Mouse (Mus musculus): Measurements from ENCODE around the gene Faf1. TPM values are rescaled to one million over a fixed set of nuclear protein-coding genes. Genes with fewer than 3 reads are reported as not detected.

Gene Faf1
- polyA plus RNA-seq, 1 experiment from 2014 or later: 30.3 TPM

- TF ChIP-seq CTCF (IDR thresholded peaks at IDR 0.05; ENCODE audit: low read depth): no peak
- Histone ChIP-seq H3K4me1 (ENCODE audit: insufficient read depth) (no peaks in the 10 kb centered on the region), H3K27ac (ENCODE audit: low read depth) (no peak overlapping the region), H3K9ac (no peak overlapping the region), H3K36me3 (ENCODE audit: insufficient read depth) (no peaks in the 10 kb centered on the region), H3K4me2 (no peak overlapping the region), H3K27me3 (ENCODE audit: insufficient read depth, low read length) (no peaks in the 10 kb centered on the region), H3K9me3 (ENCODE audit: low read depth, low read length) (no peaks in the 10 kb centered on the region), H3K4me3 (ENCODE audit: low read depth, low read length) (no peak overlapping the region)
- DNase-seq: no peak
- WGBS: 52% methylated on average over 2 of the region's 2 CpGs
- no peak for ATAC-seq (ENCODE audit: insufficient read depth)
Observed at GRCm38 (mm10) chr4:109901076-109901475, 224.7 kb downstream of the Faf1 start.

- no peak for ATAC-seq (ENCODE audit: insufficient read depth)
- Histone ChIP-seq H3K4me2 (no peak overlapping the region), H3K36me3 (ENCODE audit: insufficient read depth) (no peaks in the 10 kb centered on the region), H3K9me3 (ENCODE audit: low read depth, low read length) (no peaks in the 10 kb centered on the region), H3K9ac (no peak overlapping the region), H3K27me3 (ENCODE audit: insufficient read depth, low read length) (no peaks in the 10 kb centered on the region), H3K27ac (ENCODE audit: low read depth) (no peak overlapping the region), H3K4me3 (ENCODE audit: low read depth, low read length) (no peak overlapping the region), H3K4me1 (ENCODE audit: insufficient read depth) (no peaks in the 10 kb centered on the region)
- DNase-seq: no peak
- TF ChIP-seq CTCF (IDR thresholded peaks at IDR 0.05; ENCODE audit: low read depth): no peak
- WGBS: 96% methylated on average over 3 of the region's 3 CpGs
Observed at GRCm38 (mm10) chr4:109904487-109904886, 228.1 kb downstream of the Faf1 start.

GRCm38 (mm10) chr4:109929058-109929457, 252.7 kb downstream of the Faf1 start:
- WGBS: 74% methylated on average over 1 of the region's 1 CpGs
- Histone ChIP-seq H3K27me3 (ENCODE audit: insufficient read depth, low read length) (no peaks in the 10 kb centered on the region), H3K36me3 (ENCODE audit: insufficient read depth) (no peaks in the 10 kb centered on the region), H3K9me3 (ENCODE audit: low read depth, low read length) (no peaks in the 10 kb centered on the region), H3K27ac (ENCODE audit: low read depth) (no peak overlapping the region), H3K4me3 (ENCODE audit: low read depth, low read length) (no peak overlapping the region), H3K4me1 (ENCODE audit: insufficient read depth) (no peaks in the 10 kb centered on the region), H3K9ac (no peak overlapping the region), H3K4me2 (no peak overlapping the region)
- no peak for ATAC-seq (ENCODE audit: insufficient read depth)
- no peak for TF ChIP-seq CTCF (IDR thresholded peaks at IDR 0.05; ENCODE audit: low read depth)
- no peak for DNase-seq

GRCm38 (mm10) chr4:109930445-109930844, 254.1 kb downstream of the Faf1 start:
- H3K27me3 ChIP-seq (ENCODE audit: insufficient read depth, low read length): no peaks in the 10 kb centered on the region
- DNase-seq: peak; percentile 13
- no peak overlapping the region for H3K27ac ChIP-seq (ENCODE audit: low read depth)
- no peak overlapping the region for H3K4me3 ChIP-seq (ENCODE audit: low read depth, low read length)
- ATAC-seq (ENCODE audit: insufficient read depth): no peak
- H3K36me3 ChIP-seq (ENCODE audit: insufficient read depth): no peaks in the 10 kb centered on the region
- H3K4me2 ChIP-seq: no peak overlapping the region
- peak; percentile 35; the same call in 1 of the 2 replicates for TF ChIP-seq CTCF (IDR thresholded peaks at IDR 0.05; ENCODE audit: low read depth)
- H3K9ac ChIP-seq: no peak overlapping the region
- WGBS: 100% methylated on average over 1 of the region's 1 CpGs
- no peaks in the 10 kb centered on the region for H3K9me3 ChIP-seq (ENCODE audit: low read depth, low read length)
- no peaks in the 10 kb centered on the region for H3K4me1 ChIP-seq (ENCODE audit: insufficient read depth)

- H3K27me3 ChIP-seq (ENCODE audit: insufficient read depth, low read length): no peaks in the 10 kb centered on the region
- DNase-seq: no peak
- no peak for TF ChIP-seq CTCF (IDR thresholded peaks at IDR 0.05; ENCODE audit: low read depth)
- no peak overlapping the region for H3K9ac ChIP-seq
- H3K4me3 ChIP-seq (ENCODE audit: low read depth, low read length): no peak overlapping the region
- H3K4me2 ChIP-seq: no peak overlapping the region
- 93% methylated on average over 1 of the region's 1 CpGs for WGBS
- H3K36me3 ChIP-seq (ENCODE audit: insufficient read depth): 0 out of 2 replicates have a peak, but pooled peaks cover 2% of the 10 kb centered on the region
- ATAC-seq (ENCODE audit: insufficient read depth): no peak
- no peak overlapping the region for H3K27ac ChIP-seq (ENCODE audit: low read depth)
- H3K4me1 ChIP-seq (ENCODE audit: insufficient read depth): no peaks in the 10 kb centered on the region
- H3K9me3 ChIP-seq (ENCODE audit: low read depth, low read length): no peaks in the 10 kb centered on the region
Observed at GRCm38 (mm10) chr4:109930935-109931334, 254.5 kb downstream of the Faf1 start.

GRCm38 (mm10) chr4:109936557-109936956, 260.2 kb downstream of the Faf1 start:
- H3K27me3 ChIP-seq (ENCODE audit: insufficient read depth, low read length): no peaks in the 10 kb centered on the region
- H3K27ac ChIP-seq (ENCODE audit: low read depth): no peak overlapping the region
- H3K36me3 ChIP-seq (ENCODE audit: insufficient read depth): 0 out of 2 replicates have a peak, but pooled peaks cover 2% of the 10 kb centered on the region
- H3K9ac ChIP-seq: no peak overlapping the region
- H3K4me2 ChIP-seq: no peak overlapping the region
- no peak for TF ChIP-seq CTCF (IDR thresholded peaks at IDR 0.05; ENCODE audit: low read depth)
- H3K9me3 ChIP-seq (ENCODE audit: low read depth, low read length): no peaks in the 10 kb centered on the region
- 87% methylated on average over 3 of the region's 3 CpGs for WGBS
- DNase-seq: no peak
- no peak overlapping the region for H3K4me3 ChIP-seq (ENCODE audit: low read depth, low read length)
- no peaks in the 10 kb centered on the region for H3K4me1 ChIP-seq (ENCODE audit: insufficient read depth)
- ATAC-seq (ENCODE audit: insufficient read depth): no peak

GRCm38 (mm10) chr4:109939291-109939690, 262.9 kb downstream of the Faf1 start:
- no peak overlapping the region for H3K4me3 ChIP-seq (ENCODE audit: low read depth, low read length)
- no peak for ATAC-seq (ENCODE audit: insufficient read depth)
- DNase-seq: no peak

GRCm38 (mm10) chr4:109945554-109945953, 269.2 kb downstream of the Faf1 start:
- no peak overlapping the region for H3K4me3 ChIP-seq (ENCODE audit: low read depth, low read length)
- H3K36me3 ChIP-seq (ENCODE audit: insufficient read depth): no peaks in the 10 kb centered on the region
- no peak for ATAC-seq (ENCODE audit: insufficient read depth)
- TF ChIP-seq CTCF (IDR thresholded peaks at IDR 0.05; ENCODE audit: low read depth): no peak
- no peak overlapping the region for H3K4me2 ChIP-seq
- DNase-seq: no peak
- 93% methylated on average over 1 of the region's 1 CpGs for WGBS
- no peaks in the 10 kb centered on the region for H3K4me1 ChIP-seq (ENCODE audit: insufficient read depth)
- H3K9ac ChIP-seq: no peak overlapping the region
- H3K9me3 ChIP-seq (ENCODE audit: low read depth, low read length): no peaks in the 10 kb centered on the region
- no peaks in the 10 kb centered on the region for H3K27me3 ChIP-seq (ENCODE audit: insufficient read depth, low read length)
- H3K27ac ChIP-seq (ENCODE audit: low read depth): no peak overlapping the region

More at GRCm38 (mm10) chr4:109939291-109939690, 262.9 kb downstream of the Faf1 start:
- H3K36me3 ChIP-seq (ENCODE audit: insufficient read depth): 0 out of 2 replicates have a peak, but pooled peaks cover 2% of the 10 kb centered on the region
- H3K4me2 ChIP-seq: no peak overlapping the region
- no peaks in the 10 kb centered on the region for H3K4me1 ChIP-seq (ENCODE audit: insufficient read depth)
- H3K9ac ChIP-seq: no peak overlapping the region
- no peak for TF ChIP-seq CTCF (IDR thresholded peaks at IDR 0.05; ENCODE audit: low read depth)
- no peaks in the 10 kb centered on the region for H3K9me3 ChIP-seq (ENCODE audit: low read depth, low read length)
- H3K27me3 ChIP-seq (ENCODE audit: insufficient read depth, low read length): no peaks in the 10 kb centered on the region
- H3K27ac ChIP-seq (ENCODE audit: low read depth): no peak overlapping the region
